Mouse (Mus musculus) forebrain, embryonic 10.5 days (tissue): Measurements from ENCODE around the gene Fxr1. TPM values are rescaled to one million over a fixed set of nuclear protein-coding genes. Genes with fewer than 3 reads are reported as not detected.

Experiments used
- polyA plus RNA-seq: library from polyadenylated mRNA; unstranded; fragments of >200 nt; fragmentation: Nextera tagmentation; extraction: Ambion mirVana; gene quantifications from 2 replicates; pipeline ENCODE4 v1.2.1, GENCODE M21; 2016

The Fxr1 gene
- polyA plus RNA-seq, 1 experiment from 2014 or later: 60.3 TPM

Other genes starting within 250 kb of the Fxr1 start
- 52.4 and 53.7 TPM in 2 replicates for gene Ttc14, start 220.1 kb upstream of the Fxr1 start, polyA plus RNA-seq
- 4.5 and 6.2 TPM in 2 replicates for gene Ccdc39, start 175.6 kb upstream of the Fxr1 start, polyA plus RNA-seq
- 195 and 202 TPM in 2 replicates for gene Dnajc19, start 61.4 kb downstream of the Fxr1 start, polyA plus RNA-seq